Mouse (Mus musculus) ES-Bruce4 (cell line): ENCODE results near the gene Rhod. TPM values are rescaled to one million over a fixed set of nuclear protein-coding genes. Genes with fewer than 3 reads are reported as not detected.

Source experiments
- H3K27ac ChIP-seq: 2 replicates; pipeline ENCODE4 v1.5.1; 2012; ENCODE audit warnings: low read length, inconsistent platforms; ENCODE audit not compliant: insufficient read depth
- H3K27me3 ChIP-seq: 2 replicates; pipeline ENCODE4 v1.6.1; 2012; ENCODE audit warnings: mild to moderate bottlenecking, low read length, inconsistent platforms; ENCODE audit not compliant: control insufficient read depth, poor library complexity, insufficient read depth, severe bottlenecking
- H3K36me3 ChIP-seq: 2 replicates; pipeline ENCODE4 v1.6.1; 2012; ENCODE audit warnings: inconsistent platforms, mild to moderate bottlenecking, low read length, moderate library complexity; ENCODE audit not compliant: control insufficient read depth, poor library complexity, insufficient read depth, severe bottlenecking
- H3K4me1 ChIP-seq: one replicate; pipeline ENCODE4 v1.8.1; 2011; ENCODE audit warnings: low read length; ENCODE audit not compliant: control insufficient read depth, insufficient read depth
- H3K4me3 ChIP-seq: 2 replicates; pipeline ENCODE4 v1.5.1; 2011; ENCODE audit warnings: low read depth, mild to moderate bottlenecking, low read length
- H3K9ac ChIP-seq: 2 replicates; pipeline ENCODE4 v1.6.1; 2012; ENCODE audit warnings: low read depth, mild to moderate bottlenecking, inconsistent platforms; ENCODE audit not compliant: poor library complexity, severe bottlenecking
- H3K9me3 ChIP-seq: replicated peaks from 2 replicates; pipeline ENCODE4 v1.6.1; 2012; ENCODE audit warnings: mild to moderate bottlenecking, low read length, inconsistent platforms; ENCODE audit not compliant: control insufficient read depth, poor library complexity, insufficient read depth, severe bottlenecking
- CTCF ChIP-seq: IDR thresholded peaks from one replicate; pipeline ENCODE4 v1.8.1; 2011; ENCODE audit warnings: low read depth, low read length
- EP300 ChIP-seq: IDR thresholded peaks from 2 replicates; pipeline ENCODE4 v1.6.1; 2011; ENCODE audit warnings: low read depth, low read length; ENCODE audit not compliant: insufficient read depth
- POLR2A ChIP-seq: IDR thresholded peaks from one replicate; pipeline ENCODE4 v1.8.1; 2011; ENCODE audit warnings: low read length; ENCODE audit not compliant: insufficient read depth
- polyA plus RNA-seq: library from polyadenylated mRNA; stranded (reverse); fragments of >200 nt; gene quantifications from 2 replicates; pipeline ENCODE4 v1.2.4, GENCODE M21; 2011; ENCODE audit warnings: low read depth; ENCODE audit not compliant: missing spikeins, insufficient read depth, insufficient read length

Rhod gene
- polyA plus RNA-seq, 1 experiment, result 16.9 TPM

DNA sequence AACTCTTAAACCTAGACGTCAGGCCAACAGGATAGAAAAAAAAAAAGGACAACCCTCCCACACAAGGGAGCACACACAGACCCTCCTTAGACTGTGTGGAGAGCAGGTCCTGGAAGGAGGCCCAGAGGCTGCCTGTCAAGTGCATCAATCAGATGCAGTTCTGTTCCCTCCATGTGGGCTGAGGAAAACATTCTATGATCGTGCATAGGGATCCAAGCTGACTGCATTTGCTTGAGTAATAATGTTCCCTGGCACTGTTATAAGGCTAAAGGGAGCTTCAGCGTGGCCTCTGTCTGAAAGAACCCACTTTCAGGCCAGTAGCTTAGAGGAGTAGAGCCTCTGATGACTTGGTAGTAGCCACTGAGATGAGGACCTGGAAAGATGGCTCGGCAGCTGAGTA lies 13.3 kb upstream of the Rhod start:
- no peaks in the 10 kb centered on the region for H3K27me3 ChIP-seq
- H3K4me3 ChIP-seq, result no peak overlapping the region
- H3K27ac ChIP-seq, result no peak overlapping the region
- no peaks in the 10 kb centered on the region; the same call in 1 of the 2 replicates for H3K36me3 ChIP-seq
- H3K4me1 ChIP-seq, result no peaks in the 10 kb centered on the region
- H3K9ac ChIP-seq, result no peak overlapping the region
- no peaks in the 10 kb centered on the region for H3K9me3 ChIP-seq
- no peak for TF ChIP-seq POLR2A
- no peak for TF ChIP-seq EP300
- TF ChIP-seq CTCF, result no peak

DNA sequence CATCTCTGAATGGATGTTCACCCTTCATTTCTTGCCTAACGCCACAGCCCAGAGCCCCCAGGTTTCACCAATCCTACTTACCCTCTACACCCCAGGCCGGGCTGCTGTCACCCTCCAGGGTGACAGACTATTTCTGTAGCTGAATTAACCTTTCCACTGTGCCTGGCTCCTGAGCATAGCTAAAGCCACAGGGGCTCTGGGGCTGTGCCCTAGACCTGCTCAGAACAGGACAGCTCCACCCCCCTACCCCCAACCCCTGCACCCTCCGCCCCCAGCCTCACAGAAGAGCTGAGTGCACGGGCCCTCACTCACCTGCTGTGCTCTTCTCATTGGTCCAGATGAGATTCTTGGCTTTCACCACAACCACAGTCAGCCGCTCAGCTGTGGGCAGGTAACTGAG lies 12.7 kb upstream of the Rhod start:
- Histone ChIP-seq H3K9ac (no peak overlapping the region), H3K4me1 (no peaks in the 10 kb centered on the region), H3K27ac (no peak overlapping the region), H3K27me3 (no peaks in the 10 kb centered on the region), H3K36me3 (no peaks in the 10 kb centered on the region; the same call in 1 of the 2 replicates), H3K9me3 (no peaks in the 10 kb centered on the region), H3K4me3 (no peak overlapping the region)
- no peak for TF ChIP-seq EP300
- TF ChIP-seq POLR2A, result no peak
- no peak for TF ChIP-seq CTCF

DNA sequence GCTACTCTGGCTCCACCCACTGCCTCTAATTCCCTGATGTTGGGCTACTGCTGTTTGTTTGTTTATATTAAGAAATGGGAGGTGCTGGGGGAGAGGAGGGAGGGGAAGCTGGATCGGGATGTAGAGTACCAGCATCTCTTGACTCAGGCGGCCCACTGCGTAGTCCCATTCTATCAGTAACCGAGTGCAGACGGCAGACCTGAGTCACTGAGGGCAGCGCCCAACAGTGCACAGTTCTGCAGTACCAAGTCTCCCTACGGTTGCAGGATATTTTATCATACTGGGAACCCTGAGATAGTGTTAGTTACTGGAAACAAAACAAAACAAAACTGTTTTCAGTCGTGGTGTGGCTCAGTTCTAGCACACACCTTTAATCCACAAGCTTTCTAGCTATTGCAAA lies 11.9 kb upstream of the Rhod start:
- Histone ChIP-seq H3K9me3 (no peaks in the 10 kb centered on the region), H3K27me3 (no peaks in the 10 kb centered on the region), H3K4me1 (no peaks in the 10 kb centered on the region), H3K4me3 (no peak overlapping the region), H3K36me3 (no peaks in the 10 kb centered on the region; the same call in 1 of the 2 replicates), H3K27ac (no peak overlapping the region), H3K9ac (no peak overlapping the region)
- no peak for TF ChIP-seq POLR2A
- TF ChIP-seq CTCF, result no peak
- no peak for TF ChIP-seq EP300

DNA sequence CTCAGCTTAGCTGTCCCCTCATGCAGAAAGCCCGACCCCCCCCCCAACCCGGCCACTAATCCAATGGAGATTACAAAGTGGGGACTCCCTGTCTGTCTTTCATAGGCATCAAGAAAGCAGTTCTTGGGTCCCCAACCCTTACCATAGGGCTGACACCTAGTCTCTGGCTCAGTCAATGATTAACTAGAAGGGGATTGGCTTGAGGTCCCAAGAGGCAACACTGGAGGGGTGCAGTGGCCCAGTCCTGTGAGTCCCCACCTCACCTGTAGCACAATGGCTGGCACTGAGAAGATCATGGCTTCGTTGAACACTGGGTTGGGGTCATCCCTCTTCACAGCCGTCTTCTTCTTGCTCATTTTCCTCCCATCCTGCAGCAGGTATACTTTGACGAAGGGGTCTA lies 11.4 kb upstream of the Rhod start:
- Histone ChIP-seq H3K27me3 (no peaks in the 10 kb centered on the region), H3K9me3 (no peaks in the 10 kb centered on the region), H3K4me1 (no peaks in the 10 kb centered on the region), H3K9ac (no peak overlapping the region), H3K36me3 (no peaks in the 10 kb centered on the region; the same call in 1 of the 2 replicates), H3K4me3 (no peak overlapping the region), H3K27ac (no peak overlapping the region)
- TF ChIP-seq CTCF (no peak), EP300 (no peak), POLR2A (no peak)

DNA sequence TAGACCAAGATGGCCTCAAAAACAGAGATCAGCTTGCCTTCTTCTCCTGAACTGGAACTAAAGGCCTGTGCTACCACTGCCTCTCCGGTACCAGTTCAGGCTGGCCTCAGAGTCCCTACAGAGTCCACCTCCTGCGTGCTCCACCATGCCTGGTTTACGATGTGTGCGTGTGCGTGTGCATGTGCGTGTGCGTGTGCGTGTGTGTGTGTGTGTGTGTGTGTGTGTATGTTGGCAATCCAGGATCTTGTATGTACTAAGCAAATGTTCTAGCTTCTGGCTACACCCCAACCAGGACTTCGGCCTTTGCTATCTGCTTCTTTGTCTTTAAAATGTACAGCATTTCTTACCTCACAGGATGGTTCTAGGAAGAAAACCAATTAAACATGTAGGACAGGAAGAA lies 10.0 kb upstream of the Rhod start:
- Histone ChIP-seq H3K4me3 (no peak overlapping the region), H3K9me3 (no peaks in the 10 kb centered on the region), H3K27me3 (no peaks in the 10 kb centered on the region), H3K9ac (no peak overlapping the region), H3K36me3 (no peaks in the 10 kb centered on the region; the same call in 1 of the 2 replicates), H3K27ac (no peak overlapping the region), H3K4me1 (no peaks in the 10 kb centered on the region)
- TF ChIP-seq CTCF (no peak), EP300 (no peak), POLR2A (no peak)

DNA sequence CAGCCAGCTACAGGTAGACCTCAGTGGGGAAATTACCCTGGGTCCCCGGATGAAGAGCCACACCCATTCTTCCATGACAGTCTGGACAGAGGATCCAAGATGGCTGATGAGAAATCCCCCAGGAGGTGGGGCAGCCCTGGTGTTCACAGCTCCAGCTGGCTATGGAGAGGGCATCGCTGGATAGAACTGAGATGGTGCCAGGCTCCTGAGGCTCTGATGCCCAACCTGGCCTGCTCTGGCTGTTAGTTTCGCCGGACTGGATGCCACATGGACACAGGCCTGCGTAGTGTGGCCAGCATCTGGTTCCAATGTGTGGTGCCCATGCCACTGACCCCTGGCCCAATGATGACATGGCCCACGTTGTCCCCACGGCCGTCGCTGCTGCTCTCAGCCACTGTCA lies 8.2 kb upstream of the Rhod start:
- TF ChIP-seq EP300 (no peak), CTCF (no peak), POLR2A (no peak)
- Histone ChIP-seq H3K27ac (no peak overlapping the region), H3K9me3 (no peaks in the 10 kb centered on the region), H3K4me1 (no peaks in the 10 kb centered on the region), H3K36me3 (peaks cover 3% of the 10 kb centered on the region; the same call in 1 of the 2 replicates), H3K9ac (no peak overlapping the region), H3K27me3 (no peaks in the 10 kb centered on the region), H3K4me3 (no peak overlapping the region)
